Mouse (Mus musculus): ENCODE measurements around the gene Gstm1. TPM values are rescaled to one million over a fixed set of nuclear protein-coding genes. Genes with fewer than 3 reads are reported as not detected.

Gene Gstm1
- polyA plus RNA-seq (2014; fragmentation: Nextera tagmentation; extraction: Ambion mirVana): 28.0 and 31.5 TPM in 2 replicates

DNA sequence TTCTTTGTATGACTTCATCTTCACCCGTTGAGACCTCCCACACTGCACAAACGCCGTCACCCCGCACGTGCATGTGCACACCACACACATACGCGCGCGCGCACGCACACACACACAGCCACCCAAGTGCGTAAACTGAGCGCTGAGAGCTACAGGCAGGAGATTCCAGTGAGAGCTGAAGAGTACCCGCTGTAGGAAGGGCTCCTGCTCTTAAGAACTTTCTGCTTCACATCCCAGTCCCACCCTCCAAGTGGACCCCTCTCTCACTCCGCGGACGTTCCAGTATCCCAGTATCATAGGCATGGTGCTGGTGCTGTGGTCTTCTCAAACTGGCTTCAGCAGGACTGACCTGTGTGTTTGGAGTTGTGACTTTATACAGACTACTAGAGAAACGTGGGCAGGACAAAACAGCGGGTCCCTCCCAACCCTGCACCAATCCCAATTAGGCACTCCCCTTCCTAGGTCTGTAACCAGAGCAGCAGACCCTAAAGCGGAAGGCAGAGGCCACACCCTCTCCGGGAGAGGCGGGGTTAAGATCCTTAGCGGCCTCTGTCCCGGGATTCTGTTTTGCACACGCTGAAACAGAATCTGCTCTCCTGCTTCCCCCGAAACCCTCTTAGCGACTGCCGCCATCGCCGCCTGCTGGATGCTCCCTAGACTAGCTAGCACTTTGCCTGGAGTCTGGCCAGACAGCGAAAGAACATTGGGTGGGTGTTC is at the start of gene Gstm1:
Gene Gstm1 (minus strand): TSS at position 501 of the 717 bp plus-strand sequence.
- Histone ChIP-seq H3K27ac (ENCODE audit: low read depth, low read length) (peak within 1 kb of the TSS; percentile 46; the same call in 1 of the 2 replicates), H3K4me2 (ENCODE audit: low read depth) (peak within 1 kb of the TSS; percentile 86), H3K4me3 (ENCODE audit: low read depth, low read length) (peak within 1 kb of the TSS; percentile 36), H3K9ac (ENCODE audit: low read length) (peak within 1 kb of the TSS; percentile 55), H3K9me3 (ENCODE audit: control insufficient read depth, low read length) (no peaks in the 10 kb centered on the region), H3K27me3 (ENCODE audit: control insufficient read depth, insufficient read depth, low read length) (no peaks in the 10 kb centered on the region), H3K4me1 (ENCODE audit: control insufficient read depth, insufficient read depth, low read length) (peaks cover 11% of the 10 kb centered on the region; the same call in 1 of the 2 replicates), H3K36me3 (ENCODE audit: control insufficient read depth, insufficient read depth, low read length) (no peaks in the 10 kb centered on the region)
- peak; percentile 92 for DNase-seq (ENCODE audit: low spot score)
- peak; percentile 94 for ATAC-seq (ENCODE audit: insufficient read depth, low FRiP score, low TSS enrichment)
- WGBS: under 1% methylated on average over 31 of the region's 31 CpGs

DNA sequence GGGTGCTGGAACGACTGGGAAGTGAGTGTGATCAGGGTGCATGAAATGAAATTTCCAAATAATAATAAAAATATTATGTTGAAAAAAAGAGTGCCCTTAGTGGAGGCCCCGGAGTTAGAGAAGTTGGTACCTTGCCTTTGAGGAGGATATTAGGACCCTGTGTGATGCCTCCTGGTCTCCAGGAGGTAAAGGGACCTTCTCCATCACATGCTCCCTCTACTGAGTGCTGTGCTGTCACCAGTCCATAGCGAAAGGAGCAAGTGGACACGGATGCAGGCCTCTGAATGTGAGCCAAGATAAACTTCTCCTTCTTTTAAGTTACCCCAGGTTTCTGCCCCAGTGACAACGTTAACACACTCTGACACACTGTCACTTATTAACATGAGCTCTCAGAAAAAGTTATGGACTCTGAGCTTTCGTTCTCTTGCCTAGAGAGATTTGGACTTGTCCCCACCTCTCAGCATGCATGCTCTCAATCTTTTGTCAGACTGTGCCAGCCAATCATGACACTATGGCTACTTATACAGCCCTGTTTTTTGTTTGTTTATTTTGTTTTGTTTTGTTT is 49.7 kb upstream of the Gstm1 start:
- ATAC-seq (ENCODE audit: insufficient read depth, low FRiP score, low TSS enrichment) (no peak), DNase-seq (ENCODE audit: low spot score) (no peak)
- no peak overlapping the region for H3K4me2 ChIP-seq (ENCODE audit: low read depth)
- H3K9me3 ChIP-seq (ENCODE audit: control insufficient read depth, low read length): no peaks in the 10 kb centered on the region
- H3K9ac ChIP-seq (ENCODE audit: low read length): no peak overlapping the region
- 76% methylated on average over 6 of the region's 6 CpGs for WGBS
- H3K4me3 ChIP-seq (ENCODE audit: low read depth, low read length): no peak overlapping the region
- no peaks in the 10 kb centered on the region for H3K27me3 ChIP-seq (ENCODE audit: control insufficient read depth, insufficient read depth, low read length)
- H3K4me1 ChIP-seq (ENCODE audit: control insufficient read depth, insufficient read depth, low read length): no peaks in the 10 kb centered on the region
- H3K36me3 ChIP-seq (ENCODE audit: control insufficient read depth, insufficient read depth, low read length): no peaks in the 10 kb centered on the region
- no peak overlapping the region for H3K27ac ChIP-seq (ENCODE audit: low read depth, low read length)

DNA sequence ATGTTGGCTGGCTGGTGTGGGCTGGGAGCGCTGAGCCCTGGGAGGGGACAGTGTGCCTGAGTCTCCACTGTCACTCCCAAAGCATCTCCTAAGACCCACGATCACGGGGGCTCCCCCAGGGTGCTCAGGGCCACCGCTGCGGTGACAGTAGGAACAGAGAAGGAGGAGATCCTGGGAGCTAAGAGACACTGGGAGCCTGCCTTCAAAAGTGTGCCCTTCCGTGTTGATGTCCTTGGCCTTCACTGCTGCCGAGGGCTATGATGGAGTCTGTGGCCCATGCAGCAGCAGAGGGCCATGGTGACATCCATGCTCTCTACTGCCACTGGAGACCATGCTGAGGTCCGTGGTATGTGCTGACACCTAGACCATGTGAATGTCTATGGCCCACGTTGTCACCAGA is 47.8 kb upstream of the Gstm1 start:
- H3K4me1 ChIP-seq (ENCODE audit: control insufficient read depth, insufficient read depth, low read length): no peaks in the 10 kb centered on the region
- no peak overlapping the region for H3K4me2 ChIP-seq (ENCODE audit: low read depth)
- DNase-seq (ENCODE audit: low spot score) (no peak), ATAC-seq (ENCODE audit: insufficient read depth, low FRiP score, low TSS enrichment) (no peak)
- H3K27me3 ChIP-seq (ENCODE audit: control insufficient read depth, insufficient read depth, low read length): no peaks in the 10 kb centered on the region
- H3K4me3 ChIP-seq (ENCODE audit: low read depth, low read length): no peak overlapping the region
- no peak overlapping the region for H3K9ac ChIP-seq (ENCODE audit: low read length)
- no peaks in the 10 kb centered on the region for H3K9me3 ChIP-seq (ENCODE audit: control insufficient read depth, low read length)
- 84% methylated on average over 9 of the region's 9 CpGs for WGBS
- no peak overlapping the region for H3K27ac ChIP-seq (ENCODE audit: low read depth, low read length)
- no peaks in the 10 kb centered on the region for H3K36me3 ChIP-seq (ENCODE audit: control insufficient read depth, insufficient read depth, low read length)

DNA sequence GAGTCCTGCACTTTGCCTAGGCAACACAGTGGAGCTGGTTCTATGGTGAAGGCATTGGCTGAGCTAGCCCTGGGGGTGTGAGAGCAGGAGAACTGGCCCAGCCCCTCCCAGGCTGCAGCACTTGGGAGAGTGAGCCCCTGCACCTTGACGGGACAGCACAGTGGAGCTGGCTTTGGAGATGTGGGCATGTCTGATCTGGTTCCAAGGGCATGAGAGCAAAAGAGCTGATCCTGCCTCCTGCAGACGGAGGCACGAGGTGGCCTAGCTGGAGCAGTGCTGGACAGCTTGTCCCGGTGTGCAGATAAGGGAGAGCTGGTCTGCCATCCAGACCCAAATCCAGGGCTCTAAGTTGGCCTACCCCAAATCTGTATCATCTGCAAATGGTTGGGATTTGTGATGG is 46.9 kb upstream of the Gstm1 start:
- H3K36me3 ChIP-seq (ENCODE audit: control insufficient read depth, insufficient read depth, low read length): no peaks in the 10 kb centered on the region
- no peak for DNase-seq (ENCODE audit: low spot score)
- no peaks in the 10 kb centered on the region for H3K27me3 ChIP-seq (ENCODE audit: control insufficient read depth, insufficient read depth, low read length)
- H3K9ac ChIP-seq (ENCODE audit: low read length): no peak overlapping the region
- H3K4me3 ChIP-seq (ENCODE audit: low read depth, low read length): no peak overlapping the region
- no peak overlapping the region for H3K27ac ChIP-seq (ENCODE audit: low read depth, low read length)
- no peak overlapping the region for H3K4me2 ChIP-seq (ENCODE audit: low read depth)
- H3K4me1 ChIP-seq (ENCODE audit: control insufficient read depth, insufficient read depth, low read length): no peaks in the 10 kb centered on the region
- WGBS: 89% methylated on average over 4 of the region's 4 CpGs
- ATAC-seq (ENCODE audit: insufficient read depth, low FRiP score, low TSS enrichment): no peak
- no peaks in the 10 kb centered on the region for H3K9me3 ChIP-seq (ENCODE audit: control insufficient read depth, low read length)

DNA sequence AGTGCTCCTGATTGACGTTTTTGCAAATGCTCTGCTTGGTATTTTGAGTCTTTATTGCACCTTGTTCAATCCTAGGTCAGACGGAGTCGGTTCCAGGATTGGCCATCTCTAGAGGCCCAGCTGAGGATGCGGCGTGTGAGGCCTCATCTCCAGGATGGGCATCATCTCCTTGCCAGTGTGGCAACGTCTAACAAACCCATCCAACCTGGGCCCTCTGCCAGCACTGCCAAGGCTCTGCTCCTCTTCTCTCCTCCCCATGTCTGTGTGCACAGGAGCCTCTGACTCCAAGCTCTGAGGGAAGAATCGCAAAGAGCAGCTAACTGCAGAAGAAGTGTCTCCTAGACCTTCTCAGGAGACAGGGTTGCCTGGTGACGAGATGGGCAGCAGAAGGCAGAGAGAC is 44.9 kb upstream of the Gstm1 start:
- ATAC-seq (ENCODE audit: insufficient read depth, low FRiP score, low TSS enrichment) (no peak), DNase-seq (ENCODE audit: low spot score) (no peak)
- Histone ChIP-seq H3K9ac (ENCODE audit: low read length) (no peak overlapping the region), H3K36me3 (ENCODE audit: control insufficient read depth, insufficient read depth, low read length) (no peaks in the 10 kb centered on the region), H3K27ac (ENCODE audit: low read depth, low read length) (no peak overlapping the region), H3K4me2 (ENCODE audit: low read depth) (no peak overlapping the region), H3K4me1 (ENCODE audit: control insufficient read depth, insufficient read depth, low read length) (no peaks in the 10 kb centered on the region), H3K27me3 (ENCODE audit: control insufficient read depth, insufficient read depth, low read length) (no peaks in the 10 kb centered on the region), H3K9me3 (ENCODE audit: control insufficient read depth, low read length) (no peaks in the 10 kb centered on the region), H3K4me3 (ENCODE audit: low read depth, low read length) (no peak overlapping the region)
- 81% methylated on average over 8 of the region's 8 CpGs for WGBS

DNA sequence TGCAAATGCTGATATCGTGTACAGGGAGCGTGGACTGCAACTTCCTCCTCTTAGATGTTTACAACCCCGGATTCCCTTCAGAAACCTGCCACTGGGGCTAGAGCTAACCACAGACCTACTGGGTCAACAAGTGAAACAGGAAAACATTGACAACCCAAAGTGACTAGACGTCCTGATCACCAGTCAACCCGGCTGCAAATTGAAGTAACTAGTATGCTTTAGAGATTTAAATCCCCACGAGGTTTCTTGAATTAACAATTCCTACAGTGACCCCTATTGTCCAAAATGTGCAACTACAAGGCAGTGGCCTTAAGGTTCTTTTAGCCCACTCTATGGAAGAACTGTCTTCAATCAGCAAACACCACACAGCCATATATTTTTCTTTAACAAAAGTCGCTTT is 43.6 kb upstream of the Gstm1 start:
- H3K27me3 ChIP-seq (ENCODE audit: control insufficient read depth, insufficient read depth, low read length): no peaks in the 10 kb centered on the region
- 27% methylated on average over 7 of the region's 7 CpGs for WGBS
- no peaks in the 10 kb centered on the region for H3K36me3 ChIP-seq (ENCODE audit: control insufficient read depth, insufficient read depth, low read length)
- H3K9ac ChIP-seq (ENCODE audit: low read length): no peak overlapping the region
- H3K27ac ChIP-seq (ENCODE audit: low read depth, low read length): no peak overlapping the region
- no peaks in the 10 kb centered on the region for H3K9me3 ChIP-seq (ENCODE audit: control insufficient read depth, low read length)
- H3K4me3 ChIP-seq (ENCODE audit: low read depth, low read length): no peak overlapping the region
- no peak overlapping the region for H3K4me2 ChIP-seq (ENCODE audit: low read depth)
- no peak for ATAC-seq (ENCODE audit: insufficient read depth, low FRiP score, low TSS enrichment)
- no peaks in the 10 kb centered on the region for H3K4me1 ChIP-seq (ENCODE audit: control insufficient read depth, insufficient read depth, low read length)
- peak; percentile 50 for DNase-seq (ENCODE audit: low spot score)

DNA sequence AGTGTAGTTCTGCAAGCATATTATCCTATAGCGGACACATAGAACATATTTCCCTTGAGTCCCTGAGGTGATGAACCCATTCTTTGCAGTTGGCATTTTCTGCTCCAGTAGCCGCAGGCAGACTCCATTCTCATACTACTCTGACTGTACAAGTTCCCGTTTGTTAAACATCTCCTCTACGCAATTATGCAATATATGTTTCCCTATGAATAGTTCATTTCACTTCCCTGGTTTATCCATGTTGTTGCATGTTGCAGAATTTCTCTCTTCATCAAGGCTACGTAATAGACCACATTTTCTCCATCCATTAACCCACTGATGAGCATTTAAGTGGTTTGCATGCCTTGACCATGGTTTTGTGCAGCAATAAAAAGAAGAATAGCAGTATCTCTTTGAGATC is 32.7 kb upstream of the Gstm1 start:
- H3K9ac ChIP-seq (ENCODE audit: low read length): no peak overlapping the region
- H3K36me3 ChIP-seq (ENCODE audit: control insufficient read depth, insufficient read depth, low read length): no peaks in the 10 kb centered on the region
- H3K27ac ChIP-seq (ENCODE audit: low read depth, low read length): no peak overlapping the region
- no peak overlapping the region for H3K4me3 ChIP-seq (ENCODE audit: low read depth, low read length)
- DNase-seq (ENCODE audit: low spot score) (no peak), ATAC-seq (ENCODE audit: insufficient read depth, low FRiP score, low TSS enrichment) (no peak)
- 92% methylated on average over 5 of the region's 5 CpGs for WGBS
- no peaks in the 10 kb centered on the region for H3K9me3 ChIP-seq (ENCODE audit: control insufficient read depth, low read length)
- H3K27me3 ChIP-seq (ENCODE audit: control insufficient read depth, insufficient read depth, low read length): no peaks in the 10 kb centered on the region
- H3K4me1 ChIP-seq (ENCODE audit: control insufficient read depth, insufficient read depth, low read length): no peaks in the 10 kb centered on the region
- no peak overlapping the region for H3K4me2 ChIP-seq (ENCODE audit: low read depth)

DNA sequence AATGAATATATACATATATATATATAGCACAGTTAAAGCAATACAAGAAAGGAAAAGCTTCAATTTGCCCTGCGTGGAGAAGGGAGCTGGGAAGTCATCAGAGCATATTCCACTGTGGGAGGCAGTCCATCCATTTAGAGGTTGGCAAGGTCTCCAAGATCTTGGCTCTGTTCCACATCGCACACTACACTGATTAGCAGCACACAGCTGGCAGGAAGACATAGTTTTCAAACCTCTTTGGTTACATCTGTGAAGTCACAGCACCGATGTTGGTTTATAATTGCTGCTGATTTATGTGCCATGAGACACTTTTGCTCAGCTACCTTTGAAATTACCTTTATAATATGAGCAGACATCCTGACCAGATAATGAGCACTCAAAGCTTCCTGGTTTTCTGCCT is 30.5 kb upstream of the Gstm1 start:
- no peak overlapping the region for H3K27ac ChIP-seq (ENCODE audit: low read depth, low read length)
- no peaks in the 10 kb centered on the region for H3K9me3 ChIP-seq (ENCODE audit: control insufficient read depth, low read length)
- no peak overlapping the region for H3K4me2 ChIP-seq (ENCODE audit: low read depth)
- H3K4me3 ChIP-seq (ENCODE audit: low read depth, low read length): no peak overlapping the region
- no peak overlapping the region for H3K9ac ChIP-seq (ENCODE audit: low read length)
- H3K36me3 ChIP-seq (ENCODE audit: control insufficient read depth, insufficient read depth, low read length): no peaks in the 10 kb centered on the region
- no peak for ATAC-seq (ENCODE audit: insufficient read depth, low FRiP score, low TSS enrichment)
- no peak for DNase-seq (ENCODE audit: low spot score)
- WGBS: 86% methylated on average over 3 of the region's 3 CpGs
- no peaks in the 10 kb centered on the region; the same call in 1 of the 2 replicates for H3K4me1 ChIP-seq (ENCODE audit: control insufficient read depth, insufficient read depth, low read length)
- no peaks in the 10 kb centered on the region for H3K27me3 ChIP-seq (ENCODE audit: control insufficient read depth, insufficient read depth, low read length)

All from neural tube, embryonic 11.5 days (tissue).